Mouse (Mus musculus) kidney, adult 2 months (tissue): ENCODE measurements around the gene Sostdc1. TPM values are rescaled to one million over a fixed set of nuclear protein-coding genes. Genes with fewer than 3 reads are reported as not detected.

Source experiments
- DNase-seq: peaks from one replicate; pipeline ENCODE4 v3.0.0; 2021
- H3K27ac ChIP-seq: fragments of 200-500 bp; 2 replicates; pipeline ENCODE4 v1.5.1; 2012; ENCODE audit warnings: low read depth, low read length, control low read depth, inconsistent platforms; ENCODE audit not compliant: insufficient read depth
- H3K27me3 ChIP-seq: fragments of 200-500 bp; replicated peaks from 2 replicates; pipeline ENCODE4 v1.6.1; 2012; ENCODE audit warnings: mild to moderate bottlenecking, moderate library complexity, low read length, inconsistent platforms; ENCODE audit not compliant: control insufficient read depth, insufficient read depth
- H3K36me3 ChIP-seq: fragments of 200-500 bp; 2 replicates; pipeline ENCODE4 v1.6.1; 2012; ENCODE audit warnings: mild to moderate bottlenecking, moderate library complexity, low read length, inconsistent platforms; ENCODE audit not compliant: control insufficient read depth, insufficient read depth
- H3K4me1 ChIP-seq: fragments of 200-500 bp; 2 replicates; pipeline ENCODE4 v1.6.1; 2011; ENCODE audit warnings: low read length; ENCODE audit not compliant: control insufficient read depth, insufficient read depth
- H3K4me3 ChIP-seq: fragments of 200-500 bp; 2 replicates; pipeline ENCODE4 v1.5.1; 2011; ENCODE audit warnings: mild to moderate bottlenecking, low read depth, low read length, control low read depth; ENCODE audit not compliant: insufficient read depth
- CTCF ChIP-seq: fragments of 200-500 bp; conservative IDR thresholded peaks from 2 replicates; pipeline ENCODE4 v1.5.1; 2011; ENCODE audit warnings: low read depth, mild to moderate bottlenecking, control low read depth, low read length, moderate library complexity, mixed read lengths; ENCODE audit not compliant: insufficient read depth, insufficient read length
- POLR2A ChIP-seq: fragments of 200-500 bp; IDR thresholded peaks from one replicate; pipeline ENCODE4 v1.6.1; 2011; ENCODE audit warnings: low read depth, low read length, control low read depth
- WGBS: fragments of 180-500 bp; shearing (Covaris S2); methylation state at CpG from one replicate; pipeline ENCODE4 v1.1.7; 2018; 5-methylcytosine and 5-hydroxymethylcytosine counted together
- polyA plus RNA-seq: library from polyadenylated mRNA; depleted of rRNA; stranded (reverse); fragments of >200 nt; gene quantifications from 2 replicates; pipeline ENCODE4 v1.2.3, GENCODE M21; 2012

The Sostdc1 gene
- polyA plus RNA-seq, 1 experiment, result 64.7 TPM

DNA sequence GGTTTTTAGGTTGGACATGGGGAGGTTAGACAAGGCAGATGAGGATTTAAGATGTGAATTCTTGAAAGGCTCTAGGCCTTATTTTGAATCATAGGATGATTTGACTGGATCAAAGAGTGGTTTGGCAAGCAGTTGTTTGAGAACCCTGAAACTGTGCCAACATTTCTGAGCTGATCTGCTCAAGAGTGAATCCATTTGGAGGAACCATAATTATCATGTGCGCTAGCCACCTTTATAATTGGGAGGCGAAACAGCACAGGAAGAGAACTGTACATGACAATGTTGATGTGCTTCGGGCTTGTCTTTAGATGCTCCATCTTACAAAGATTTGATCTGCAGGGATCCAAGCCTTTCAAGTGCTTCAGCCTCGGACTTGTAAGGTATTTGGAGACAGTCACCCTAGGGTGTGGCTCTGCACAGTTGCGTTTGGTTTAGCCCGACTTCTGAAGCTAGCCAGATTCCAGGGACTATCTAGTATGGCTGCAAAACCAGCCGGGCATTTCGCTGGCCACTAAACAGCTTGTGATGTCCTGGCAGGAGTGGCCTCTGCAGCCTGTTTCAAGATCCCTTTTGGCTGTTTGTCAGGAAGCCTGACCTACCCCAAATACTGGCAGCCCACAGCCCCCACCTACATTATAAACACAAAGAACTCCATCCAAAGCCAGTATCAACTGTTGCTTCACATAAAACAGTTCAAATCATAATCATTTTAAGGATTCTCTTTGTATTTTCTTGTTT, 10.9 kb upstream of the Sostdc1 start:
- H3K36me3 ChIP-seq, result no peaks in the 10 kb centered on the region
- H3K27ac ChIP-seq, result no peak overlapping the region
- H3K4me1 ChIP-seq, result no peaks in the 10 kb centered on the region
- 78% methylated on average over 8 of the region's 8 CpGs for WGBS
- H3K27me3 ChIP-seq, result no peaks in the 10 kb centered on the region
- no peak for DNase-seq
- TF ChIP-seq POLR2A, result no peak
- no peak for TF ChIP-seq CTCF
- no peak overlapping the region for H3K4me3 ChIP-seq

DNA sequence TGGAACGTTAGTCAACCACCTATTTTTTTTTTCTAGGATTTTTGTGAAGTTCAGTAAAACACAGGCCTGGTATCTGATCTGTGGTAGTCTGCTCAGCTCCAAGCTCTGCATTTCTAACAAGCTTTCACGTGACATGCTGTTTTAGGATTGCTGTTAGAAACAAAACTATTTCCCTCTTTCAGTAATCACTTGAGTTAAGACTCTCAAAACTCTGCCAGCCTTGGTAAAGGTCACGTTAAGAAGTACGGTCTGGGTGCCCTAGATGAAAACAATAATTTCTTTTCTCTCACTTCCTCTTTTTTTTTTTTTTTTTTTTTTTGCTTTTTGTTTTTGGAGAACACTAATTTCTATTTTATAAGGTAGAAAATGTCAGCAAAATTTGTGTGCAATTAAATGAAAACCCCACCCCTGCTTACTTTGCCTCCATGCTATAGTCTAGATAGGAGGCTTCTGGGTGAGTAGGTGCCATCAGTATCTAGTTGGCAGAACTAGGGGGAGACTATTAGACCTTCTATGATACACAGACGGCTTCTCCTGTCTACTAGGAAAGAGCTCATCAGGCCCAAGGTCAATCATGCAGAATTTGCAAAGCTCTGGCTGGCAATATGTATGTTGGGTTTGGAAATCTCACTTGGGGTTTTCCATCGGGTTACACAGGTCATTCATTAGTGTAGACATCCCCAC, 5.1 kb upstream of the Sostdc1 start:
- no peak for TF ChIP-seq CTCF
- no peak for TF ChIP-seq POLR2A
- DNase-seq, result no peak

DNA sequence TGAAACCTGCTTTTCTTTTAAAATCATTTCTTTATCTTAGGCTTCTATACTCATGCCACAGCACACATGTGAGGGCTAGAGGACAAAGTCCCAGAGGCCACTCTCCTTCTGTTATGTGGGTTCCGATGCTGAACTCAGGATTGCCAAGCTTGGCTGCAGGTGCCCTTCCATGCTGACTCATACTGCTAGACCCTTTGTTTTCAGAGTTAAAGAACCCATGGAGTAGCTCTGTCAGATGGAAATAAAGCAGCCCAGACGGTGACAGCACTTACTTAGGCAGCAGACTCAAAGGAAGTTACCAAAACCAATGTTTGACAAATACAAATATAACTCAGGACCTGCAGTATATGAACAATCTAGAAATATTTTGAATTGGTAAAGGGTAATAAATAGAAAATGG, 924 bp upstream of the Sostdc1 start:
- Histone ChIP-seq H3K27me3 (no peaks in the 10 kb centered on the region), H3K27ac (no peak overlapping the region), H3K36me3 (no peaks in the 10 kb centered on the region), H3K4me1 (no peaks in the 10 kb centered on the region), H3K4me3 (no peak overlapping the region)
- TF ChIP-seq POLR2A, result no peak
- TF ChIP-seq CTCF, result no peak
- 23% methylated on average over 2 of the region's 2 CpGs for WGBS
- no peak for DNase-seq

More for the DNA sequence above, 5.1 kb upstream of the Sostdc1 start:
- no peak overlapping the region for H3K27ac ChIP-seq
- no peaks in the 10 kb centered on the region for H3K36me3 ChIP-seq
- H3K27me3 ChIP-seq, result no peaks in the 10 kb centered on the region
- 77% methylated on average over 6 of the region's 6 CpGs for WGBS
- no peaks in the 10 kb centered on the region for H3K4me1 ChIP-seq
- H3K4me3 ChIP-seq, result no peak overlapping the region

DNA sequence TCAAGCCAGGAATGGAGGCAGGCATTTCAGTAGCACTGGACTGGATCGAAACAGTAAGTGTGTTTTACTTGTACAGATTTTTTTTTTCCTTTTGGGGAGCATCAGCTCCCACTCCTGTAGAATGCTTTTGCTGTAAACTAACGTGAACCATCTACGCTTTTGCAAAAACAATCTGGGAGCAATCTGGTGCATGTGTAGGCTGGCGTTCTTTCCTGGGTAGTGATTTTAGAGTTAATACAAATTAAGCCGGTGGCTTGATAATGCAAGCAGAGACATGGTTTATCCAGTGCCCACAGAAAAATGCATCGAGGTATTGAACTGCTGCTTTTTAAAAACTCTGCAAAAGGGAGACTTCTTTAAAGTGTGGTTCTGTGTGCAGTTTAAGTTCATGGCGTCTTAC, 507 bp downstream of the Sostdc1 start:
- no peaks in the 10 kb centered on the region for H3K27me3 ChIP-seq
- TF ChIP-seq CTCF (no peak), POLR2A (no peak)
- no peak for DNase-seq
- H3K36me3 ChIP-seq, result no peaks in the 10 kb centered on the region
- 35% methylated on average over 7 of the region's 7 CpGs for WGBS
- H3K4me3 ChIP-seq, result peak overlapping the region; percentile 37
- H3K4me1 ChIP-seq, result no peaks in the 10 kb centered on the region
- H3K27ac ChIP-seq, result peak overlapping the region; percentile 22

DNA sequence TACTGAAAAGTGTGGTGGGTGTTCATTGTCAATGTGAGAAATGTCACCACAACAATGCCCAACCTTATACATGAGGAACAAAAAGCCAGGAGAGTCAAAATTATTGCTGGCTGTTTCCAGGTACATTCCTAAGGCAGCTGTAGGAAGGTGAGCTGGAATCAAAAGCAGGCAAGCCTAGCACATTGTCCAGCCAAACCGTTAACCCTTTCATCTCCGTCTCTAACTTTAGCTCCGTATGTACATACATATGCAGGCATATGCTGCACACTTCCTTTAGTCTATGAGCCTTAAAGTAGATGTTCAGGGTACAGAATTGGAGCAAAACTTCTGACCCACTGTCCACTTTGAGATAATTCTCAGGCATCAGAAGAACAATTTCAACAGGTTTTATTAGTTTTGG, 1.6 kb downstream of the Sostdc1 start:
- WGBS, result 62% methylated on average over 3 of the region's 3 CpGs
- no peaks in the 10 kb centered on the region for H3K36me3 ChIP-seq
- no peaks in the 10 kb centered on the region for H3K27me3 ChIP-seq
- no peaks in the 10 kb centered on the region for H3K4me1 ChIP-seq
- TF ChIP-seq CTCF (no peak), POLR2A (no peak)
- peak overlapping the region; percentile 37 for H3K4me3 ChIP-seq
- peak overlapping the region; percentile 80 for H3K27ac ChIP-seq
- DNase-seq, result peak; percentile 43

DNA sequence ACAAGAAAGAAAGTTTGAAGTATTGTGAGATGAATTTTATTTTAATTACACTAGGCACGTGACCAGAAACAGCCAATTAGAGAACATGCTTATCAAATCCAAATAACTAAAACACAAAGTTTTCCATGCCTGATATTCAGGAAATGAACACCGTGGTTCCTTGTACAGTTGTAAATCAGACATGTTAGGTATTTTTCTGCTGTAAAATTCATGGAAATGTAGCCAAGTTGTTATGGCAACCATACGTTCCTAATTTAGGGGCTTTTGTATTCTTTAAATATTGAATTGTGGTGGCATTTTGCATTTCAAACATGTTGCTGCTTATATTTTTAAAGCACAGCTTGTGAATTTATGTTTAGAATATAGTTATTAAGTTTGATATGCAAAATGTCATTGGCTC, 2.1 kb downstream of the Sostdc1 start:
- 42% methylated on average over 3 of the region's 3 CpGs for WGBS
- no peaks in the 10 kb centered on the region for H3K27me3 ChIP-seq
- no peak for TF ChIP-seq CTCF
- TF ChIP-seq POLR2A, result no peak
- no peak for DNase-seq
- no peak overlapping the region for H3K27ac ChIP-seq
- no peaks in the 10 kb centered on the region for H3K36me3 ChIP-seq
- H3K4me1 ChIP-seq, result no peaks in the 10 kb centered on the region
- peak overlapping the region; percentile 37; the same call in 1 of the 2 replicates for H3K4me3 ChIP-seq
